Mouse (Mus musculus) gastrocnemius, postnatal 25 days (tissue): ENCODE data around the gene Slc39a5. TPM values are rescaled to one million over a fixed set of nuclear protein-coding genes. Genes with fewer than 3 reads are reported as not detected.

Source experiments
- DNase-seq: peaks from one replicate; pipeline ENCODE4 v3.0.0; 2022
- long read RNA-seq, 2 experiments: library from polyadenylated mRNA; stranded (forward); transcript quantifications; one replicate each; pipeline ENCODE4 v2.0.0; 2021
- total RNA-seq, 2 experiments: library from RNA; stranded (reverse); gene quantifications; 1 replicate in 1 of 2; 2 replicates in 1 of 2; pipeline ENCODE4 v1.2.3; 2021

The Slc39a5 gene
- total RNA-seq: not detected
- long read RNA-seq, experiment 1: 0 reads
- long read RNA-seq, experiment 2: 0 reads

DNA sequence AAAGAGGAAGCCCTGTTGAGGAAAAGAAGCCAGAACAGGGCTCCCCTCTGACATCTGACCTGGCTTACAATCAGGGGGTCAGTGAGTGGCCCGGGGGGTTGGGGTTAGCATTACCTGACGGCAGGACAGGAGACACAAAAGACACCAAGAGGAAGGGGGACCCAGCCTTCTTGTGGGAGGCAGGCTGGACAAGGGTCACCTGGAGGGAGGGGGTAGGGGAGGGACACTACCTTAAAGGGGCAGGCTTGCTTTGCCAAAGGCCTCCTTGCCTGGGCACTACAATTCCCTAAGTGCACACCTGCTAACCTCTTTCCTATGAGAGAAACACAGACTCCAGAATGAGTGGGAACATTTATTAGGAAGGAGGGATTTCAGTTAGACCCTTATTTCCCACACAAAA lies at the start of gene Slc39a5:
TSS of gene Slc39a5 (minus strand) at position 174 of the 400 bp plus-strand sequence.
- DNase-seq: no peak

DNA sequence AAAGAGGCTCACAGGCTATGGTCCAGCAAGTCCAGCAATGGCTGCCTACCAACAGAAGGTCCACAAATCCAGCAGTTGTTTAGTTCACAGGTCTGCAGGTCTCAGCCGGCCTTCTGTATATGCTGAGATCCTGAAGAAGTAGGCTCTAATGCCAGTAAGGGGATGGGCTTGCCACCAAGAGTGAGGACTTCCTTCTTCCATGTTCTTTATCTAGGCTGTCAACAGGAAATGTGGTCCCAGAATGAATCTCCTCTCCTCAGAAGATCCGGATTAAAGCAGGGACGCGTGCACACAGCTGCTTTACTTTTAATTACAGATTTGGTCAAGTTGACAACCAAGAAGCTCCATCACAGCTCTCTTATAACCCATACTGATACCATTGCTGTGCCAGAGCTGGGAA lies 44.4 kb upstream of the Slc39a5 start:
- DNase-seq: no peak

DNA sequence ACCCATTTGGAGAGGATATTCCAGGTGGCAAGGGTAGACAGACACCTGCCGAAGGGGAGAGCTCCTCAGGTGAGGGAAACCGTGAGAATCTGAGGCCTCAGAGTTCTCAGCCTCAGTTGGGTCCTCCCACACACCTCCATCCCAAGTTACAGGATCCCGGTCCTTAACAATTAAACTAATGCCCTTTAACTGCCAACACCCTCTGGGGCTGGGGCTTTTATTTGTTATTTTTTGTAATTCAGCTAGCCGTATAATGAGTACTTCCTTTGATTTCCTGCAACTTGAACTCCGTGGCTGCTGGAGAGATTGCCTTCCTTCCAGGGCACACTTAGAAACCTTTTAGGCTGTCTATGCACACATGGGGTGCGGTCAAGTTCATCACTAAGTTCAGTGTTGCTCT lies 43.3 kb upstream of the Slc39a5 start:
- no peak for DNase-seq

DNA sequence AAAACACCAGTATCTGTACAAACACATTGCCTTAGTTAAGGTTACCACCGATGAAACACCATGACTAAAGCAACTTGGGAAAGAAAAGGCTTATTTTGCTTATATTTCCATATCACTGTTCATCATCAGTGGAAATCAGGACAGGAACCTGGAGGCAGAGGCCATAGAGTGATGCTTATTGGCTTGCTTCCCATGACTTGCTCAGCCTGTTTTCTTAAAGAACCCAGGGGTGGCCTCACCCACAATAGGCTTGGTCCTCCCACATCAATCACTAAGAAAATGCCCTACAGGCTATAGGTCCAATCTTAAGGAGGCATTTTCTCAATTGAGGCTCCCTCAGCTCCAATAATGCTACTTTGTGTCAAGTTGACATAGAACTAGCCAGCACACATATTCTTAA lies 41.7 kb upstream of the Slc39a5 start:
- DNase-seq: no peak

DNA sequence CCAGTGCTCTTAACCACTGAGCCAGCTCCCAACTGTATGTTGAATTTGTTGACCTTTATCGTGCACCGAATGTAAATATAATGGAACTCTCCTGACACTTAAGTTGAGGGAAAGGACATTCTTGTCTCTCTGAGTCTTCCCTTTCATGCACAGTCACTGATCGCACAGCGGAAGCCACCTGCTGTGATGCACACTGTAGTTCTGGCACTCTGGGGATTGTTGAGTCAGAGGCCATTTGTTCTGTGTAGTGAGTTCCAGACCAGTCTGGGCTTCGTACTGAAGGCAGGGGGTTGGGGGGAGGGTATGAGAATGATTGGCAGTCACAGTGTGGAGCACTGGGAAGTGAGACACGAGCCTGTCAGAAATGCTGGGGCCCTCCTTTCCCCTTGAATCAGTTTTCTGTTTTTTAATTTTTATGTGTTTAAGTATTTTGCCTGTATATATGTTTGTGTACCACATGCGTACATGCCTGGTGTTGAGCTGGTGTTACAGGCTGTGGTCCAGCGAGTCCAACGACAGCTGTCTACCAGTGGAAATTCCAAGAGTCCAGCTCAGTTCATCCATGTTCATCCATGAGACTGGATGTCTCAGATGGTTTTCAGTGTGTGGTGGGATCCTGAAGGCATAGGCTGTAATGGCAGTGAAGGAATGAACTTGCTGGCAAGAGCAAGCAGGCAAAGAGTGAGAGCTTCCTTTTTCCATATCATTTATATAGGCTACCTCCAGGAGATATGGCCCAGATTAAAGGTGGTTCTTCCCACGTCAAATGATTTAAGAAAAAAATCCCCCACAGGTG lies 40.5 kb upstream of the Slc39a5 start:
- DNase-seq: no peak

DNA sequence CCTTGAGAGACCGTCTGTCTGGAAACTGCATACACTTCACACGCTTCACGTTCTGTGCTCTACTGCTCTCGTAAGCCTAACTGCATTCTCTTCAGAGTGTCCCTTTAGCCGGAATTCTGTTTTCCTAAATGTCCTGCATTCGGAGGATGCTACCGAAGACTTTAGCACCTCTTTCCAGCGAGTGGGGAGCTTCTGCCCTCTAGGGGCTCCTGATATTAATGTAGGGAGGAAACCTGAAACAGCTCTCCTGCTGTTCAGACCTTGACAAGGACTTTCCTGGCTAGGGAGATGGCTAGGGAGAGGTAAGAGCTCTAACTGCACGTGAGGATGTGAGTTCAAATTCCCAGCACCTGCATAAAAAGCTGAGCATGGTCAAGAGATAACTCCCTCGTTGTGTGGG lies 39.4 kb upstream of the Slc39a5 start:
- no peak for DNase-seq

DNA sequence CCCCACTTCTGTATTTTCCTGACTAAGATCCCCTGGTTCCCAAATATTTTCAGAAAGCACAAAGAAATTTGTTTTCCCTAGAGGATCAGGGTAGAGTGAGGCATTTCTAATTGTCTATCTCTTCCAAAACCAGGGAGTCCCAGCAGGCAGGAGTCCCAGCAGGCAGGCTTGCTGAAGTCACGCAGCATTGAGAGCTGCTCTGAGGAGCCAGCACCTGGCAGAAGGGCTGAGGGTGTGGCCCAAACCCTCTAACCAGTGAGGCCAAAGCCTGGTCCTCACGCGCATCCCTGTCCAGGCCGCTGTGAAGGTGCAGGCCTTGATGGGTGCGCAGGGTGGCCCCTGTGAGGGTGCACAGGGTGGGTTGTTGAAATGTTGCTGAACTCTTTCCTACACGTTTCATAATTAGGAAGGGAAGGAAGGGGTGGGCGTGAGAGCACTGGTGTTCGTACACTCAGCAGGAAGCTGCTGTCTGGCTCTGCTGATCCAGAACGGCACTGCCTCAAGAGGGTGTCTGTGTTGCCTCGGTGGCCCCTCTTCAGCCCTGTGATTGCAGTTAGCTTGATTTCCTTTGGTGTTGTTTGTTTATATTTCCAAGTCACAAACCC lies 37.7 kb upstream of the Slc39a5 start:
- no peak for DNase-seq

DNA sequence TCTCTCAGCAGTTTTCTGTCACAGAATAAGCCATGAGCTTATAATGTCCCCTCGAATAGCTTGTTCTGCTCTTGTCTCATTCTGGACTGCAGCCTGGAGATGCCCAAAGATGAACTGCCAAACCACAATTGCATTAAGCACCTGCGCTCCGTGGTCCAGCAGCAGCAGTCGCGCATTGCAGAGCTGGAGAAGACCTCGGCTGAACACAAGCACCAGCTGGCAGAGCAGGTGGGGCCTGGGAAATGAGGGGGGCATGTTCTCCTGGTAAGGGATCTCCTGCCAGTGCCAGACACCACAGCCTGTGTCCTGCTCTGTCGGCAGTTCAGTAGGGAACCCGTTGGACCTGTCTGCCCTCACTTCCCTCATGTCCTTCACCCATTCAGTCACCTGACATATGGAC lies 35.3 kb upstream of the Slc39a5 start:
- DNase-seq: no peak

DNA sequence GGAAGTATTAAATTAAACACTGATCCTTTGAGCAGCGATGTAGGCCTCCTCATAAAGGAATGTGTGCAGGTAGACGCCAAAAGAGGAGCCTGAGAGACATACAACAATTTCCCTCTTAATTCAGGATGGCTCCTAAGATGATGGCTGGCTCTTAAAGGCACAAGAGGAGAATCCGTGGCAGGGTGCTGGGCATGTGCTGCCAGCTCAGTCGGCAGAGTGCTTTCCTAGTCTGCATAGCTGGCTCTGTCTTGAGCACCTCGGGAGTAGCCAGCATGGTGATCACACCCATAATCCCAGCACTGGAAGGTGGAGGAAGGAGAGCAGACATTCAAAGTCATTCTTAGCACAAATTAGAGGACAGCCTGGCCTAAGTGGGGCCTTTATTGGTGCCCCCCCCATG lies 34.8 kb upstream of the Slc39a5 start:
- no peak for DNase-seq

DNA sequence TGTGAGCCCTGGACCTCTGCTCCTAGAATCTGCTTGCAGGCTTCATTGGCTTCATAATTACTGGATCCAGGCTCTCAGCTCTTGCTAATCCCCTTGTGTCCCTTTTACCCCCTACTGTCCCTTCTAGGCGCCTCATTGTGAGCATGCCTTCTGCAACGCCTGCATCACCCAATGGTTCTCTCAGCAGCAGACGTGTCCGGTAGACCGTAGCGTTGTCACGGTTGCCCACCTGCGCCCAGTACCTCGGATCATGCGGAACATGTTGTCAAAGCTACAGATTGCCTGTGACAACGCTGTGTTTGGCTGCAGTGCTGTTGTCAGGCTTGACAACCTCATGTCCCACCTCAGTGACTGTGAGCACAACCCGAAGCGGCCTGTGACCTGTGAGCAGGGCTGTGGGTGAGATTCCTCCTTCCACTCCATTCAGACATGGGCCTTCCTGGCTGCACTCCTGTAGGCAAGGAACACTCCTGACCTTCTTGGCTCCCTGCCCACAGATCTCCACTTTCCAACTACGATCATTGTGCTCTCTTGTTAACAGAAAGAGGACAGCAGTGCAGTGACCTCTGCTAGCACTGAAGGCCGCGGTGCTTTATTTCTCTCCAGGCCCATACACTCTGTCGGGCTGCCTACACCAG lies 34.3 kb upstream of the Slc39a5 start:
- no peak for DNase-seq

DNA sequence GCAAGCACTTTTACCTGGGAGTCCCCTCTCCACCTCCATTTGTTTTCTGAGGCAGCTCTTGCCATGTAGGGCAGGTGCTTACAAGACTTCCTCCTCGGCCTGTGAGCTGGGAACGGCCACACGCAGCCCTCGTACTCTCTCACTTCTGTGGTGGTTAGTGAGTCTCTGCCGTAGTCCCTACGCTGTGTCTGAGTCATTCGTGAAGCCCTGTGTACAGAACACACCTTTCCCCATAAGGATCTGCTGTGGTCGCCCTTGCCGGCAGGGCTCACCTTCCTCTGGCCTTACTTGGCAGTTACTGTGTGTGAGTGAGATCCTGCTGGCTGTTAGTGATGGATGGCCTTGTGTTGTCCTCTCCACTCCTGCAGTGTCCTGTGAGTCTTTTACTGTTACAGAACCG lies 33.7 kb upstream of the Slc39a5 start:
- DNase-seq: no peak

DNA sequence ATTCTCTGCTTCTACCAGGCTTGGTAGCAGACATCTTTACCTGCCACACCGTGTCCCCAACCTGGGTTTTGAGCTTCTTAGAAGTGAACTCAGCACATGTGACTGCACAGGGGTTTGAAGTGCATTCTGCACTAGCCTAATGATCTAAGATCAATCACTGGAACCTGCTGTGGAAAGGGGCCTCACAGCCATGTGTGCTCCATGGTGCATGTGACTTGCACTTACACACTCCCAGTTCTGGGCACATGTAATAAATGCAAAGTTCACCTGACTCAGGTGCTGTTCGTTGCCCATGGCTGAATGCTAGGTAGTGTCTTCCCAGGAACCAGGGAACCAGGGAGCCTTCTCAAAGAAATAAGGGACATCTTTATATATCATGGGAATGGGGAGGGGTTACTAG lies 32.4 kb upstream of the Slc39a5 start:
- no peak for DNase-seq

DNA sequence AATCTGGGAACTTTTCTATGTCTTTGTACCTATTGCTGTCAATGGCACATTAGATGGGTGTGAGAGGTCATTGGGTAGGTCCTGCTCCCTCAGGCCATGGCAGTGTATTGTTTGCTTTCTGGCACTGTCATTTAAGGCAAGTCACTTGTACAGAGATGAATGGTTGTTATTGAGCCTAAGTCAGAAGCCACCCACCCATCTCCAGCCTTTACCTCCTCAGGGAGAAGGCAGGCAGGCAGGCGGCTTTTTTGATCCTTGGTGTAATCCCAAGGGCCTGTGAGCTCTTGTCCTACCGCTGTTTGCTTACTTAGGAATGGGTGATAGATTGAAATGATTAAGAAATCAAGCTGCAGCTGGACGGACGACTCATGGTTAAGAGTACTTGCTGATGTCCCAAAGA lies 28.4 kb upstream of the Slc39a5 start:
- no peak for DNase-seq

DNA sequence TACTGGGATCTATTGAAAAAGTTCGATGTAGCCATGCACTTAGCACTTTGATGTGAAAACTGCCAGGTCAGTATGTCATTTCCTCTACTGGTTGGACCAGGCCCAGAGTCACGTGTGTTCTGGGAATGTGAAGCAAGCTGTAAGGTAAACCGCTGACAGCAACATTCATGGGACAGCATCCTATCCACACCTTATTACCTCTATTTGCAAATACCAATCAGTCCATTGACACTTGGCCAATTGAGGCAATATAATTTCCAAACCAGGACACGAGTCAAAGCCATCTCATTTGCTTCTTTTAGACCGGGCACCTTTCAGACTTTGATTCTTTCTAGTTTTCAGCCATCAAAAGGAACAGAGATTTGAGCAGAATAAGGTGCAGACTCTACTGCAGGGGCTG lies 28.0 kb upstream of the Slc39a5 start:
- DNase-seq: no peak

DNA sequence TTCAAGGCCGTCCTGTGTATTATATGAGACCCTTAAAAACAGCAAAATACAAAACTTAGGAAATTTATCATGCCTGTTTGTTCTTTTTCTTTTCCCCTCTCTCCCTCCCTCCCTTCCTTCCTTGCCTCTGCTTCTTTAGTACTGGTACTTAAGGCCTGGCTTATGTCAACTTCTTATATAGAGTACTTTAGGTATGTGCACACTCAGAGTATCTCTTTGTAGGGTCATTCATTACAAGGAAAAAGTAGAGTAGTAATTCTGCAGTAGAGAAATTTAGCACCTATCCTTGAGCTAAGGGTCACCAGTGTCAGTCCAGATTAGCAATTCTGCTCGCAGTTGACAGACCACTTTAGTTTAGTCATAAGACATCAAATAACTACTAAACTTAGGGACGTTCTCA lies 24.2 kb upstream of the Slc39a5 start:
- DNase-seq: no peak

DNA sequence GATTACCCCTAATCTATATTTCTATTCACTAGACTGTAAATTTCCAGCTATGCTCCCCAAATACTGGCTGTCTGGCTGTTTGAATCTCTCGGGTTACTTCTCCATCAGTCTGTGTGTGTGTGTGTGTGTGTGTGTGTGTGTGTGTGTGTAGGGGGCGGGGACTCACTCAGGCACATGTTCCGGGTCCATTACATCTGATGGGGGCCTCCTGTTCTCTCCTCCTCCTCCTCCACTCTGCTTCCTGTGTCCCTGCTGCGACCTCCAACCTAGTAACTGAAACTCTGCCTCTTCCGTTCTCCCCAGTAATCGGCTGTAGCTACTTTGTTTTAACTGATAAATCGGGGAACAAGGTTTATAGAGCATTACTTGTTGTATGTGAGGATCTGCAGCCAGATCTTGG lies 23.6 kb upstream of the Slc39a5 start:
- no peak for DNase-seq

DNA sequence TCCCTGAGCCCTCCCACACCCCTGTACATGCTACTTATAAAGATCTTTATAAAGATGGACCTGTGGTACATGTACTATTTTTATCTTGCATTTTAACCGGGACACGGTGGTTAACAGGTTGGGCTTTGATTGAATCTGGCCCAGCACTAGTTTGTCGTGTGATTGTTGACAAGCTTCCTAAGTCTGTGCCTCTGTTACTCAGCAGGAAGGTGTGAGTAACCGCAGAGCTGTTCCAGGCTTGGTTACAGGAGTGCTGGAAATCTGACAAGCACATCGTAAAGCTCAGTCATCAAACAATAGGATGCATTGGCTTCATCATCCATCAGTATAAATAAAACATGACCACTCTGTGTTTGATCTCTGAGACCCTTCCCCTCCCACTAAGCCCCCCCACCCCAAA lies 21.4 kb upstream of the Slc39a5 start:
- DNase-seq: no peak

DNA sequence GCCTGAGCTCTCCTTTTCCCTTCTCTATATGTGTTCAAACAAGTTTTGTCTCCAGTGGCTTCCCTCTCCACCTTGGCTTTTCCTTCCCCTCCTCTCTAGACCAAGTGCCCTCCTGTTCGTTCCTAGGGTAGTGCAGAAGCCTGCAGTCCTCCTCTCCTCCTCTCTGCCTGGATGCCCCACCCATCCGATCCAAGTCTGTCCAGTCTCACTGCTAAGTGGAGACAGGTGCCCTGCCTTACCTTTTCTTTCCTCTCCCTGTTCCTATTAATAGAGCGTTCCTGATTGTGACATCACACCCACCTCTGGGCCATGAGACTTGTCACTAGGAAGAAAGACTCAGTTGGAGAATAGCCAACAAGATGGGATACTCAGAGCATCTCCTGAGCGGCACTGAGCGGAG lies 13.8 kb upstream of the Slc39a5 start:
- DNase-seq: no peak

DNA sequence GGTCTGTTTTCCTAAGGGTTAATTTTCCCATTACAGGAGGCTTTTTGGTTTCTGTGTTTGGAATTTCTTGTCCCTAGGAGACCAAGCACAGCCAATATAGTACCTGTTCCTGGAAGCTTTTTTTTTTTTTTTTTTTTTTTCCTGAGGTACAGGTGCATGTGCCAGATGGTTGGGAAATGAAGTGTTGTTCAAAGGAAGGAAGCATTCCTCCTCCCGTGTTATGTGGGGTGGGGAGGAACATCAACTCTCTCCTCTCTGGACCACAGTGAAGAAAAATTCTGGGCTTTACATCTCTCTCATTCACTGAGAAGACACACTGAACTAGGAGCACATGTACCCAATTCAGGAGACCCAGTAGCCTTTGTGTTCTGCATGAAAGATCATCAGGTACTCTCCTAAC lies 12.0 kb upstream of the Slc39a5 start:
- DNase-seq: no peak

DNA sequence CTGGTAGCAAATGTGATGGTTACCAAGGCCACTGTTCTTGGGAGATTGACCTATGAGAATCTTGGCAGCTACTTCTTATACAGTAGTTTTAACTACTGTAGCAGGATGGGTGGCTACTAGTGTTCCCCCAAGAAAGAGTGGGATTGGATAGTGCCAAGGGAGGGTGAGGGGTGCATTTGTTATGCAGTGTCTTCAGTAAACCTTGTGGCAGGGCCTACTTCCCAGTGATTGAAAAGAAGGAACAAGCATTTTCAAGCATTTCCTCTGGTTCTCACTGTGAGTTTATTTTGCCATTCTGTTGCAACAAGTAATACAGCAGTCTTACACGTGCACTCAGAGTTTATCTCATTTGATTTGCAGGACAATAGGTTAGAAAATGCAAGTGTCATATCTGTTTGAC lies 11.5 kb upstream of the Slc39a5 start:
- no peak for DNase-seq

DNA sequence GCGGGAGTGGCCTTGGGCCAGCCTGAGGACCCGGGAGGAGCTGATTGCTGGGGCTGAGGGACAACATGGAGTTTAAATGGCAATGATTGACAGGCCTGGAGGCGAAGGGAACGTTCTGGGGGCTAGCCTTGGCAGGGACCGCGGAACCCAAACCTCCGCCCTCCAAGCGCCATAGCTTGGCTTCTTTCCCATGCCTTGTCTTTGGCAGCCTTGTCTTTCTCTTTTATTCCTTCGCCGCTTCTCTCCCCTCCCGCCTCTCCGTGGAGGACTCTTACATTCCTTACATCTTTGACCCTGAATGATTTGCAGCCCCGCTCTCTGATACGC lies 11.0 kb upstream of the Slc39a5 start:
- peak; percentile 32 for DNase-seq

DNA sequence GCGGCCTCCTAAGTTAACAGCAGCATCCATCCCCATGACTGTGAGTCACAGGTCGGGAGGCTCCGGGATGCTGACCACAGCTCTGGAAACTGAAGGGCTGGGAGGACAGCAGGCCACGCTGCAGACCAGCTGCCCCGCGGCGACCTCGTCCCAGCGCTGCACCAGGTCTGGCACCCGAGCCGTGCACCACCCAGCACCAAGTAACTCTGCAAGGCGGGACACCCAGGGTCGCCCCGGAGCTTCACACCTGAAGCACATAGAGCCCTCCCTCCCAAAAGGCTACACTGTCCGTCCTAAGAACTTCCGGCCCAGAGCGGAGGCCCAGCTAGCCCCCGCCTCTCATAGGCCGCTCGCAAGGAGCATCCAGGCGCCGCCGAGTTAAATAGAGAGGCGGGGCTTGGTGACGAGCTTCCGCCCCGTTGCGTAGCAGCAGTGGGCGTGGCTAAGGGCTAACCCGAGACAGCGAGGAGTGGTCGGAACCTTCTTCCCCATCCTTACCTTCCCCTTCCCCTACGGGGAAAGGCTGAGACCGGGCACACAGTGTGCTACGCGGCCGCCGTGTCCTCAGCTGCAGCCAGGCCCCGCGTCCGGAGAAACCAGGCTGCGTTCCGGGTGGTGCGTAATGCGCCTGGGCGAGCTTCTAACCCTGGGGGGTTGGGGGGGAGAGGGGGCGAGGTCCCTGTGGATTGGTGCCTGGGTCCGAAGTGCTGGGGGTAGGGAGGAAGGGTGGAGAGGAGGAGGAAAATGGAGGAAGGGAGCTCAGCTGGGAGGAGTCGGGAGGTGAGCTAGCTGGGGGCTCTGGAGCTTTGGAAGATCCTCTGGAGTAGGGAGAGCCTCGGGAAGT lies 10.4 kb upstream of the Slc39a5 start, which contains the start of the genes Nabp2 and Rnf41:
TSS of gene Nabp2 (minus strand) at position 282 of the 844 bp plus-strand sequence.
TSS of gene Rnf41 (plus strand) at position 447 of the 844 bp plus-strand sequence.
- DNase-seq: peak; percentile 94

DNA sequence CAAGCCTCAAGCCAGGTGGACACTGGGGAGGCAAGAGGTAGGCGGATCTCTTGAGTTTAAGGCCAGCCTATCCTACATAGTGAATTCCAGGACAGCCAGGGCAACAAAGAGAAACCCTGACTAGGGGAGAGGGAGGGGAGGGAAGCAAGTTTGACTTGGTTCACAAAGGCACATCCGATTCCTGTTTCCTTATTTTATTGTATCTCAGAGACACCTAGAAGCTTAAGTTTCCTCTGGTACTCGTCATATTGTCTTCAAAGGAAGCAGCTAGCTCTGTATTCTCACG lies 9.5 kb upstream of the Slc39a5 start:
- DNase-seq: no peak
